Comparison of ENCODE assay signal across 29 mouse cellular contexts in genomic region chr11:116585682-116586081, GRCm38 (mm10). TPM values are rescaled to one million over a fixed set of nuclear protein-coding genes. Genes with fewer than 3 reads are reported as not detected.
A peak's percentile ranks its signal among the peaks of the same experiment; 100 is the strongest.
DNase-seq lines count a peak whose midpoint lies in the region; ATAC-seq and TF ChIP-seq lines count a peak whose summit lies in the region.
"Had no signal": no experiment of that assay in that cellular context is flagged by ENCODE, and none has a peak within 500 bp of the region (broad histone marks: within the 10 kb centered on the region; RNA-seq: fewer than 3 reads in every experiment).

No protein-coding gene starts in this region.

- no peak overlapping the region for H3K27ac ChIP-seq in lung, embryonic 14.5 days (ENCODE audit: low read depth)
- H3K27ac ChIP-seq: embryonic facial prominence, embryonic 12.5 days; forebrain, embryonic 12.5 days; forebrain, embryonic 15.5 days; heart, embryonic 13.5 days; hindbrain, embryonic 13.5 days; intestine, embryonic 15.5 days had no signal

- no peaks in the 10 kb centered on the region for H3K4me1 ChIP-seq in lung, embryonic 14.5 days (ENCODE audit: insufficient read depth)

- H3K27me3 ChIP-seq in lung, embryonic 14.5 days (ENCODE audit: insufficient read depth, low read length), result peaks cover 8% of the 10 kb centered on the region; the same call in 1 of the 2 replicates
- H3K27me3 ChIP-seq: forebrain, embryonic 15.5 days; hindbrain, embryonic 13.5 days; intestine, embryonic 15.5 days had no signal

- H3K4me2 ChIP-seq in lung, embryonic 14.5 days, result no peak overlapping the region
- H3K4me2 ChIP-seq: embryonic facial prominence, embryonic 12.5 days; forebrain, embryonic 12.5 days; forebrain, embryonic 15.5 days; heart, embryonic 13.5 days; hindbrain, embryonic 13.5 days; intestine, embryonic 15.5 days had no signal

- ATAC-seq in lung, embryonic 14.5 days (ENCODE audit: insufficient read depth), result no peak
- ATAC-seq: CD4-positive, CD25-positive, alpha-beta regulatory T cell, adult 4 months; forebrain, embryonic 15.5 days; hindbrain, embryonic 16.5 days; intestine, embryonic 15.5 days had no signal

- DNase-seq in lung, embryonic 14.5 days, result peak; percentile 23
- DNase-seq in lung, adult 18-20 months, result no peak
- peak; percentile 84 for DNase-seq in ES-CJ7 (ENCODE audit: low read depth, low spot score)
- DNase-seq in ZHBTc4 (ENCODE audit: low read depth, low spot score), result peak; percentile 72
- no peak for DNase-seq in kidney, postnatal 4 days
- DNase-seq in left cerebral cortex, adult 8-10 months (ENCODE audit: low spot score in 2 of 2), result no peak
- DNase-seq: adrenal gland, adult 2 months; adrenal gland, postnatal 25 days; cerebellum, adult 18-20 months; cerebellum, adult 9-10 months; cerebellum, postnatal 14 days; gastrocnemius, postnatal 25 days; heart, adult 18-20 months; heart, postnatal 14 days; kidney, adult 11 months had no signal

- no peak overlapping the region for H3K9ac ChIP-seq in lung, embryonic 14.5 days
- H3K9ac ChIP-seq: embryonic facial prominence, embryonic 12.5 days; forebrain, embryonic 12.5 days; forebrain, embryonic 15.5 days; heart, embryonic 13.5 days; hindbrain, embryonic 13.5 days; intestine, embryonic 15.5 days had no signal

- H3K4me3 ChIP-seq in lung, embryonic 14.5 days (ENCODE audit: low read depth, low read length), result no peak overlapping the region
- H3K4me3 ChIP-seq: embryonic facial prominence, embryonic 12.5 days; erythroblast, embryonic 14.5 days; forebrain, embryonic 12.5 days; forebrain, embryonic 15.5 days; heart, embryonic 13.5 days; hindbrain, embryonic 13.5 days; intestine, embryonic 15.5 days had no signal

- WGBS in lung, embryonic 14.5 days, result 54% methylated on average over 6 of the region's 6 CpGs

- H3K9me3 ChIP-seq in lung, embryonic 14.5 days (ENCODE audit: low read depth, low read length), result no peaks in the 10 kb centered on the region
- H3K9me3 ChIP-seq: embryonic facial prominence, embryonic 12.5 days; forebrain, embryonic 12.5 days; forebrain, embryonic 15.5 days; heart, embryonic 13.5 days; hindbrain, embryonic 13.5 days; intestine, embryonic 15.5 days had no signal

- no peak for TF ChIP-seq CTCF in lung, embryonic 14.5 days (IDR thresholded peaks at IDR 0.05; ENCODE audit: low read depth)

- no peaks in the 10 kb centered on the region for H3K36me3 ChIP-seq in lung, embryonic 14.5 days (ENCODE audit: insufficient read depth)
- H3K36me3 ChIP-seq: embryonic facial prominence, embryonic 12.5 days; forebrain, embryonic 12.5 days; forebrain, embryonic 15.5 days; heart, embryonic 13.5 days; hindbrain, embryonic 13.5 days; intestine, embryonic 15.5 days had no signal

RNA-seq across cellular contexts. Expression of gene Aanat, which starts 0.6 kb away (rescaled TPM):
- not detected in 2 replicates for polyA plus RNA-seq in lung, embryonic 14.5 days (2014; fragmentation: Nextera tagmentation; extraction: Ambion mirVana)
- total RNA-seq in left cerebral cortex, adult 8-10 months (2022), result 1 to 10 TPM in 1 of 4 experiments, under 1 TPM in 3; 0.57 to 3.2 (median 0.84) TPM
- total RNA-seq: adrenal gland, adult 2 months; adrenal gland, postnatal 25 days; gastrocnemius, adult 8-10 months; gastrocnemius, postnatal 25 days; heart, adult 18-20 months; heart, postnatal 14 days; hematopoietic stem cell, adult 5-6 weeks had no signal
- polyA plus RNA-seq: adrenal gland, adult 2 months; C2C12; CD4-positive, CD25-positive, alpha-beta regulatory T cell, adult 4 months; embryonic facial prominence, embryonic 12.5 days; erythroblast, embryonic 14.5 days; gonadal fat pad, adult 2 months; heart, embryonic 13.5 days; heart, embryonic 16.5 days; intestine, embryonic 15.5 days had no signal

RNA-seq across cellular contexts. Expression of gene Ube2o, which starts 4.4 kb away (rescaled TPM):
- 17.4 and 22.8 TPM in 2 replicates for polyA plus RNA-seq in lung, embryonic 14.5 days (2014; fragmentation: Nextera tagmentation; extraction: Ambion mirVana)
- 100 to 1,000 TPM; 115 to 119 (median 117) TPM for total RNA-seq in left cerebral cortex, adult 8-10 months (2022)

RNA-seq across cellular contexts. Expression of gene Rhbdf2, which starts 41.1 kb away (rescaled TPM):
- 8.9 and 9.8 TPM in 2 replicates for polyA plus RNA-seq in lung, embryonic 14.5 days (2014; fragmentation: Nextera tagmentation; extraction: Ambion mirVana)
- 1 to 10 TPM; 1.1 to 1.6 (median 1.3) TPM for total RNA-seq in left cerebral cortex, adult 8-10 months (2022)

RNA-seq across cellular contexts. Expression of gene Sphk1, which starts 55.0 kb away (rescaled TPM):
- polyA plus RNA-seq in lung, embryonic 14.5 days (2014; fragmentation: Nextera tagmentation; extraction: Ambion mirVana), result 4.0 and 5.5 TPM in 2 replicates
- 1 to 10 TPM; 5.6 to 7.2 (median 6.3) TPM for total RNA-seq in left cerebral cortex, adult 8-10 months (2022)

Comparison
In these comparisons a context has a peak if more than half of its experiments do, and no peak if none do; other contexts are left out.
1. DNase-seq: peak in lung, embryonic 14.5 days (single experiment), ES-CJ7 (single experiment) and ZHBTc4 (single experiment); none in lung, adult 18-20 months (0 of 2), kidney, postnatal 4 days (0 of 2) and left cerebral cortex, adult 8-10 months (0 of 2).